Mouse (Mus musculus): ENCODE results near the gene Epb41l2. TPM values are rescaled to one million over a fixed set of nuclear protein-coding genes. Genes with fewer than 3 reads are reported as not detected.

Gene Epb41l2
- total and polyA plus RNA-seq, 2 experiments = 6.8 to 17.4 TPM

- no peaks in the 10 kb centered on the region for H3K27me3 ChIP-seq (ENCODE audit: control insufficient read depth, insufficient read depth, low read length)
Observed at GRCm38 (mm10) chr10:25446953-25447525, 87.4 kb downstream of the Epb41l2 start.

GRCm38 (mm10) chr10:25448676-25449075 is 89.1 kb downstream of the Epb41l2 start:
- Histone ChIP-seq H3K79me2 (ENCODE audit: control insufficient read depth, insufficient read depth, low read length) (no peaks in the 10 kb centered on the region), H3K9ac (ENCODE audit: low read depth, low read length) (no peak overlapping the region), H3K4me3 (ENCODE audit: insufficient read depth, low read depth, low read length) (no peak overlapping the region), H3K27ac (replicated peaks; ENCODE audit: insufficient read depth, low read depth, low read length) (no peak overlapping the region), H3K27me3 (ENCODE audit: control insufficient read depth, insufficient read depth, low read length) (no peaks in the 10 kb centered on the region), H3K4me1 (ENCODE audit: control insufficient read depth, insufficient read depth, low read length) (peaks cover 3% of the 10 kb centered on the region), H3K36me3 (ENCODE audit: control insufficient read depth, insufficient read depth, low read length) (no peaks in the 10 kb centered on the region; the same call in 1 of the 2 replicates)
- WGBS = 79% methylated on average over 4 of the region's 4 CpGs
- no peak for TF ChIP-seq CTCF (IDR thresholded peaks at IDR 0.05; ENCODE audit: low read depth, low read length)
- no peak for TF ChIP-seq POLR2A (IDR thresholded peaks at IDR 0.05; ENCODE audit: extremely low read depth, insufficient read depth, low read length)
- DNase-seq (ENCODE audit: extremely low read depth, low read depth, low spot score) = no peak

More at GRCm38 (mm10) chr10:25446953-25447525, 87.4 kb downstream of the Epb41l2 start:
- WGBS = 75% methylated on average over 5 of the region's 5 CpGs
- no peak overlapping the region for H3K9ac ChIP-seq (ENCODE audit: low read depth, low read length)
- no peak for TF ChIP-seq POLR2A (IDR thresholded peaks at IDR 0.05; ENCODE audit: extremely low read depth, insufficient read depth, low read length)
- TF ChIP-seq CTCF (IDR thresholded peaks at IDR 0.05; ENCODE audit: low read depth, low read length) = no peak
- peaks cover 3% of the 10 kb centered on the region for H3K4me1 ChIP-seq (ENCODE audit: control insufficient read depth, insufficient read depth, low read length)
- H3K4me3 ChIP-seq (ENCODE audit: insufficient read depth, low read depth, low read length) = no peak overlapping the region
- H3K36me3 ChIP-seq (ENCODE audit: control insufficient read depth, insufficient read depth, low read length) = no peaks in the 10 kb centered on the region; the same call in 1 of the 2 replicates
- no peaks in the 10 kb centered on the region for H3K79me2 ChIP-seq (ENCODE audit: control insufficient read depth, insufficient read depth, low read length)
- peak; percentile 20 for DNase-seq (ENCODE audit: extremely low read depth, low read depth, low spot score)
- H3K27ac ChIP-seq (replicated peaks; ENCODE audit: insufficient read depth, low read depth, low read length) = 0 out of 2 replicates have a peak overlapping the region, but pooled peaks have one; percentile 4

- peak overlapping the region; percentile 71 for H3K27ac ChIP-seq (replicated peaks; ENCODE audit: insufficient read depth, low read depth, low read length)
Observed at GRCm38 (mm10) chr10:25449312-25450020, 89.9 kb downstream of the Epb41l2 start.

GRCm38 (mm10) chr10:25453150-25453549 is 93.6 kb downstream of the Epb41l2 start:
- no peak for DNase-seq (ENCODE audit: extremely low read depth, low read depth, low spot score)

More at GRCm38 (mm10) chr10:25449312-25450020, 89.9 kb downstream of the Epb41l2 start:
- Histone ChIP-seq H3K9ac (ENCODE audit: low read depth, low read length) (peak overlapping the region; percentile 39; the same call in 1 of the 2 replicates), H3K27me3 (ENCODE audit: control insufficient read depth, insufficient read depth, low read length) (no peaks in the 10 kb centered on the region), H3K4me1 (ENCODE audit: control insufficient read depth, insufficient read depth, low read length) (peaks cover 3% of the 10 kb centered on the region), H3K79me2 (ENCODE audit: control insufficient read depth, insufficient read depth, low read length) (no peaks in the 10 kb centered on the region), H3K4me3 (ENCODE audit: insufficient read depth, low read depth, low read length) (no peak overlapping the region), H3K36me3 (ENCODE audit: control insufficient read depth, insufficient read depth, low read length) (no peaks in the 10 kb centered on the region; the same call in 1 of the 2 replicates)
- TF ChIP-seq CTCF (IDR thresholded peaks at IDR 0.05; ENCODE audit: low read depth, low read length) = no peak
- no peak for TF ChIP-seq POLR2A (IDR thresholded peaks at IDR 0.05; ENCODE audit: extremely low read depth, insufficient read depth, low read length)
- DNase-seq (ENCODE audit: extremely low read depth, low read depth, low spot score) = peak; percentile 38
- WGBS = 64% methylated on average over 11 of the region's 11 CpGs

GRCm38 (mm10) chr10:25453772-25454171 is 94.2 kb downstream of the Epb41l2 start:
- no peaks in the 10 kb centered on the region; the same call in 1 of the 2 replicates for H3K79me2 ChIP-seq (ENCODE audit: control insufficient read depth, insufficient read depth, low read length)
- no peak for TF ChIP-seq CTCF (IDR thresholded peaks at IDR 0.05; ENCODE audit: low read depth, low read length)
- no peak for TF ChIP-seq POLR2A (IDR thresholded peaks at IDR 0.05; ENCODE audit: extremely low read depth, insufficient read depth, low read length)
- no peak overlapping the region for H3K4me3 ChIP-seq (ENCODE audit: insufficient read depth, low read depth, low read length)
- H3K4me1 ChIP-seq (ENCODE audit: control insufficient read depth, insufficient read depth, low read length) = peaks cover 3% of the 10 kb centered on the region
- H3K36me3 ChIP-seq (ENCODE audit: control insufficient read depth, insufficient read depth, low read length) = no peaks in the 10 kb centered on the region
- H3K27ac ChIP-seq (replicated peaks; ENCODE audit: insufficient read depth, low read depth, low read length) = no peak overlapping the region
- H3K27me3 ChIP-seq (ENCODE audit: control insufficient read depth, insufficient read depth, low read length) = no peaks in the 10 kb centered on the region
- DNase-seq (ENCODE audit: extremely low read depth, low read depth, low spot score) = no peak
- WGBS = 92% methylated on average over 10 of the region's 10 CpGs
- H3K9ac ChIP-seq (ENCODE audit: low read depth, low read length) = no peak overlapping the region

More at GRCm38 (mm10) chr10:25453150-25453549, 93.6 kb downstream of the Epb41l2 start:
- TF ChIP-seq CTCF (IDR thresholded peaks at IDR 0.05; ENCODE audit: low read depth, low read length) (no peak), POLR2A (IDR thresholded peaks at IDR 0.05; ENCODE audit: extremely low read depth, insufficient read depth, low read length) (no peak)
- no peak overlapping the region for H3K4me3 ChIP-seq (ENCODE audit: insufficient read depth, low read depth, low read length)
- no peak overlapping the region for H3K9ac ChIP-seq (ENCODE audit: low read depth, low read length)
- H3K79me2 ChIP-seq (ENCODE audit: control insufficient read depth, insufficient read depth, low read length) = no peaks in the 10 kb centered on the region; the same call in 1 of the 2 replicates
- no peaks in the 10 kb centered on the region for H3K36me3 ChIP-seq (ENCODE audit: control insufficient read depth, insufficient read depth, low read length)
- no peaks in the 10 kb centered on the region for H3K27me3 ChIP-seq (ENCODE audit: control insufficient read depth, insufficient read depth, low read length)
- WGBS = 89% methylated on average over 9 of the region's 9 CpGs
- H3K27ac ChIP-seq (replicated peaks; ENCODE audit: insufficient read depth, low read depth, low read length) = no peak overlapping the region
- H3K4me1 ChIP-seq (ENCODE audit: control insufficient read depth, insufficient read depth, low read length) = peaks cover 3% of the 10 kb centered on the region
